Mouse (Mus musculus) cortical plate, adult 2 months (tissue): ENCODE results near the gene Nmb.

Experiments
- CTCF ChIP-seq: fragments of 200-500 bp; IDR thresholded peaks from 2 replicates; pipeline ENCODE4 v1.5.1; 2011; ENCODE audit warnings: mild to moderate bottlenecking, control low read depth, low read length; ENCODE audit not compliant: insufficient read depth; ENCODE audit errors: extremely low read depth
- POLR2A ChIP-seq: fragments of 200-500 bp; IDR thresholded peaks from 2 replicates; pipeline ENCODE4 v1.6.1; 2011; ENCODE audit warnings: mild to moderate bottlenecking, low read length, control low read depth; ENCODE audit not compliant: insufficient read depth; ENCODE audit errors: extremely low read depth

GRCm38 (mm10) chr7:80917916-80918465, 13.1 kb upstream of the Nmb start:
- TF ChIP-seq CTCF: no peak
- no peak for TF ChIP-seq POLR2A
